ENCODE assay signal across 26 mouse cellular contexts in the genomic region with DNA sequence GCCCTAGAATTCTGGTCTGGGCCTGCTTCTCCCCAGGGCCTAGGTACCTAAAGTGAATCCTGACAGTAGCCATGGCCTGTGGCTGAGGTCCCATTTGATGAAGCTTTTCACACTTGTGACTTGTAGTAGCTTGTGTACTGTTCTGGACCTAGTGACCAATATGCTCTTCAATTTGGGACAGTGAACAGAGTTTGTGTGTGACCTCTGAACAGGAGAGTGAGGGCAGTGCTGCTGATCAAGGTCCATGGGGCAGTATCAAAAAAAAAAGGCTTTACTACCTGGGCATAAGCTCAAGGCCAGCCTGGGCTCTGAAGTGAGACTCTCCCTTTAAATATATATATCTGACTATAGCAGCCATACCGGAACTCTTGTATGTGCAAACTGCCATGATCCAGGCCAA. TPM values are rescaled to one million over a fixed set of nuclear protein-coding genes. Genes with fewer than 3 reads are reported as not detected.
DNase-seq lines count a peak whose midpoint lies in the region; ATAC-seq and TF ChIP-seq lines count a peak whose summit lies in the region.
"Had no signal": no experiment of that assay in that cellular context is flagged by ENCODE, and none has a peak within 500 bp of the region (broad histone marks: within the 10 kb centered on the region; RNA-seq: fewer than 3 reads in every experiment).

No protein-coding gene starts in this region.

- no peaks in the 10 kb centered on the region; the same call in 1 of the 2 replicates for H3K4me1 ChIP-seq in kidney, adult 2 months (ENCODE audit: control insufficient read depth, insufficient read depth, low read length)
- peaks cover 30% of the 10 kb centered on the region for H3K4me1 ChIP-seq in liver, adult 2 months (ENCODE audit: control insufficient read depth, insufficient read depth, low read length)
- no peaks in the 10 kb centered on the region for H3K4me1 ChIP-seq in liver, embryonic 11.5 days (replicated peaks; ENCODE audit: control insufficient read depth, insufficient read depth, low read length)
- no peaks in the 10 kb centered on the region for H3K4me1 ChIP-seq in liver, postnatal 0 days (ENCODE audit: insufficient read depth)

- H3K79me2 ChIP-seq in liver, adult 2 months (ENCODE audit: control insufficient read depth, insufficient read depth, low read length): no peaks in the 10 kb centered on the region

- no peak for ATAC-seq in liver, embryonic 11.5 days (replicated peaks; ENCODE audit: low FRiP score)
- 0 out of 2 replicates have a peak, but pooled peaks have one; percentile 40 for ATAC-seq in liver, postnatal 0 days
- ATAC-seq: activated CD4-positive, CD25-positive, alpha-beta regulatory T cell, adult 4 months; CD4-positive, CD25-positive, alpha-beta regulatory T cell, adult 4 months; Patski had no signal

- H3K4me2 ChIP-seq in liver, embryonic 11.5 days: no peak overlapping the region
- no peak overlapping the region for H3K4me2 ChIP-seq in liver, postnatal 0 days (ENCODE audit: low read depth, low read length)

- peak; percentile 43 for DNase-seq in kidney, adult 2 months
- DNase-seq in kidney, postnatal 36 days: no peak
- peak; percentile 94 for DNase-seq in liver, adult 2 months (ENCODE audit: extremely low read depth, low read depth, low spot score)
- no peak for DNase-seq in liver, embryonic 11.5 days (ENCODE audit: low spot score)
- no peak for DNase-seq in liver, postnatal 0 days
- no peak for DNase-seq in liver
- DNase-seq: adrenal gland, adult 2 months; adrenal gland, adult 8-10 months; adrenal gland, postnatal 10 days; adrenal gland, postnatal 14 days; adrenal gland, postnatal 25 days; adrenal gland, postnatal 36 days; B cell, adult 2 months; cerebellum, adult 11 months; cerebellum, adult 11-12 months; cerebellum, adult 18-20 months had no signal

- H3K9ac ChIP-seq in liver, adult 2 months (ENCODE audit: low read depth, low read length): no peak overlapping the region
- H3K9ac ChIP-seq in liver, embryonic 11.5 days (ENCODE audit: low read depth, low read length): no peak overlapping the region
- H3K9ac ChIP-seq in liver, postnatal 0 days (replicated peaks): no peak overlapping the region

- no peaks in the 10 kb centered on the region for H3K27me3 ChIP-seq in kidney, adult 2 months (replicated peaks; ENCODE audit: control insufficient read depth, insufficient read depth, low read length)
- H3K27me3 ChIP-seq in liver, adult 2 months (ENCODE audit: control insufficient read depth, insufficient read depth, low read length): no peaks in the 10 kb centered on the region
- H3K27me3 ChIP-seq in liver, embryonic 11.5 days (replicated peaks; ENCODE audit: control insufficient read depth, insufficient read depth, low read length): no peaks in the 10 kb centered on the region
- H3K27me3 ChIP-seq in liver, postnatal 0 days (ENCODE audit: insufficient read depth, low read length): no peaks in the 10 kb centered on the region
- H3K27me3 ChIP-seq: CH12.LX, Patski had no signal

- no peak for TF ChIP-seq POLR2A in kidney, adult 2 months (IDR thresholded peaks at IDR 0.05; ENCODE audit: low read depth, low read length)
- no peak for TF ChIP-seq POLR2A in liver, adult 2 months (IDR thresholded peaks at IDR 0.05; ENCODE audit: extremely low read depth, insufficient read depth, low read length)

- no peak overlapping the region for H3K27ac ChIP-seq in kidney, adult 2 months (ENCODE audit: insufficient read depth, low read depth, low read length)
- H3K27ac ChIP-seq in liver, adult 2 months (replicated peaks; ENCODE audit: insufficient read depth, low read depth, low read length): peak overlapping the region; percentile 75
- no peak overlapping the region for H3K27ac ChIP-seq in liver, embryonic 11.5 days (ENCODE audit: low read depth, low read length)
- H3K27ac ChIP-seq in liver, postnatal 0 days (ENCODE audit: low read depth): no peak overlapping the region

- peaks cover 9% of the 10 kb centered on the region for H3K36me3 ChIP-seq in kidney, adult 2 months (ENCODE audit: control insufficient read depth, insufficient read depth, low read length)
- peaks cover 47% of the 10 kb centered on the region for H3K36me3 ChIP-seq in liver, adult 2 months (ENCODE audit: control insufficient read depth, insufficient read depth, low read length)
- peaks cover 58% of the 10 kb centered on the region for H3K36me3 ChIP-seq in liver, embryonic 11.5 days (ENCODE audit: control insufficient read depth, insufficient read depth, low read length)
- H3K36me3 ChIP-seq in liver, postnatal 0 days (replicated peaks; ENCODE audit: insufficient read depth, low read length): peaks cover 94% of the 10 kb centered on the region

- 86% methylated on average over 1 of the region's 1 CpGs for WGBS in kidney, adult 2 months
- WGBS in liver, adult 2 months: 25% methylated on average over 1 of the region's 1 CpGs
- WGBS in liver, embryonic 11.5 days: 96% methylated on average over 1 of the region's 1 CpGs
- 90% methylated on average over 1 of the region's 1 CpGs for WGBS in liver, postnatal 0 days (ENCODE audit: insufficient replicate concordance)

- H3K9me3 ChIP-seq in liver, embryonic 11.5 days (ENCODE audit: control insufficient read depth, low read length): no peaks in the 10 kb centered on the region
- H3K9me3 ChIP-seq in liver, postnatal 0 days (ENCODE audit: low read length): no peaks in the 10 kb centered on the region
- H3K9me3 ChIP-seq: G1E had no signal

- no peak for TF ChIP-seq CTCF in kidney, adult 2 months (conservative IDR thresholded peaks at IDR 0.05; ENCODE audit: insufficient read depth, insufficient read length, low read depth, low read length)
- TF ChIP-seq CTCF in liver, adult 2 months (IDR thresholded peaks at IDR 0.05; ENCODE audit: low read depth, low read length): no peak
- TF ChIP-seq CTCF in liver, postnatal 0 days (IDR thresholded peaks at IDR 0.05; ENCODE audit: low read depth): no peak

- no peak overlapping the region for H3K4me3 ChIP-seq in kidney, adult 2 months (ENCODE audit: insufficient read depth, low read depth, low read length)
- no peak overlapping the region for H3K4me3 ChIP-seq in liver, adult 2 months (ENCODE audit: insufficient read depth, low read depth, low read length)
- no peak overlapping the region for H3K4me3 ChIP-seq in liver, embryonic 11.5 days (ENCODE audit: low read depth, low read length)
- no peak overlapping the region for H3K4me3 ChIP-seq in liver, postnatal 0 days (ENCODE audit: low read depth, low read length)

- no peak for TF ChIP-seq EP300 in liver, postnatal 0 days (IDR thresholded peaks at IDR 0.05; ENCODE audit: low read depth)

RNA-seq across cellular contexts. Expression of a gene that starts 7.9 kb away (rescaled TPM):
- polyA plus RNA-seq in kidney, adult 2 months (2012; rRNA removed): 14.7 and 15.2 TPM in 2 replicates
- total RNA-seq in liver, adult 2 months (2014; rRNA removed): 12.2 and 15.4 TPM in 2 replicates
- 11.0 and 11.2 TPM in 2 replicates for polyA plus RNA-seq in liver, adult 2 months (2012; rRNA removed)
- 20.0 and 23.4 TPM in 2 replicates for polyA plus RNA-seq in liver, embryonic 11.5 days (2014; fragmentation: Nextera tagmentation; extraction: Ambion mirVana)
- polyA plus RNA-seq in liver, postnatal 0 days (2015; fragmentation: Nextera tagmentation; extraction: Ambion mirVana): 3.3 and 4.5 TPM in 2 replicates

RNA-seq across cellular contexts. Expression of a gene that starts 17.7 kb away (rescaled TPM):
- polyA plus RNA-seq in kidney, adult 2 months (2012; rRNA removed): 15.2 and 15.7 TPM in 2 replicates
- not detected in 2 replicates for total RNA-seq in liver, adult 2 months (2014; rRNA removed)
- polyA plus RNA-seq in liver, adult 2 months (2012; rRNA removed): 1.3 and 2.4 TPM in 2 replicates
- polyA plus RNA-seq in liver, embryonic 11.5 days (2014; fragmentation: Nextera tagmentation; extraction: Ambion mirVana): 0.61 and 0.93 TPM in 2 replicates
- 13.6 and 14.9 TPM in 2 replicates for polyA plus RNA-seq in liver, postnatal 0 days (2015; fragmentation: Nextera tagmentation; extraction: Ambion mirVana)
- total RNA-seq: adrenal gland, postnatal 14 days; MEL had no signal

RNA-seq across cellular contexts. Expression of a gene that starts 17.8 kb away (rescaled TPM):
- polyA plus RNA-seq in kidney, adult 2 months (2012; rRNA removed): 93.6 and 105 TPM in 2 replicates
- total RNA-seq in liver, adult 2 months (2014; rRNA removed): 18.8 and 25.2 TPM in 2 replicates
- polyA plus RNA-seq in liver, adult 2 months (2012; rRNA removed): 31.0 and 40.9 TPM in 2 replicates
- polyA plus RNA-seq in liver, embryonic 11.5 days (2014; fragmentation: Nextera tagmentation; extraction: Ambion mirVana): 55.0 and 56.7 TPM in 2 replicates
- 17.1 and 17.8 TPM in 2 replicates for polyA plus RNA-seq in liver, postnatal 0 days (2015; fragmentation: Nextera tagmentation; extraction: Ambion mirVana)

RNA-seq across cellular contexts. Expression of a gene that starts 24.6 kb away (rescaled TPM):
- 0.27 and 0.30 TPM in 2 replicates for polyA plus RNA-seq in kidney, adult 2 months (2012; rRNA removed)
- not detected in 2 replicates for total RNA-seq in liver, adult 2 months (2014; rRNA removed)
- polyA plus RNA-seq in liver, adult 2 months (2012; rRNA removed): not detected in 2 replicates
- not detected in 2 replicates for polyA plus RNA-seq in liver, embryonic 11.5 days (2014; fragmentation: Nextera tagmentation; extraction: Ambion mirVana)
- polyA plus RNA-seq in liver, postnatal 0 days (2015; fragmentation: Nextera tagmentation; extraction: Ambion mirVana): 18.2 and 18.9 TPM in 2 replicates
- total RNA-seq: adrenal gland, adult 18-20 months; adrenal gland, adult 2 months; adrenal gland, adult 8-10 months; adrenal gland, postnatal 25 days; adrenal gland, postnatal 36 days; adrenal gland, postnatal 4 days; CH12.LX; MEL had no signal
- polyA plus RNA-seq: adrenal gland, adult 2 months; brain, embryonic 14.5 days; C2C12; CD4-positive, CD25-positive, alpha-beta regulatory T cell, adult 4 months; G1E; Patski had no signal

RNA-seq across cellular contexts. Expression of a gene that starts 59.1 kb away (rescaled TPM):
- polyA plus RNA-seq in kidney, adult 2 months (2012; rRNA removed): 0.72 and 1.1 TPM in 2 replicates
- total RNA-seq in liver, adult 2 months (2014; rRNA removed): not detected in 2 replicates
- not detected in 2 replicates for polyA plus RNA-seq in liver, adult 2 months (2012; rRNA removed)
- not detected in 2 replicates for polyA plus RNA-seq in liver, embryonic 11.5 days (2014; fragmentation: Nextera tagmentation; extraction: Ambion mirVana)
- polyA plus RNA-seq in liver, postnatal 0 days (2015; fragmentation: Nextera tagmentation; extraction: Ambion mirVana): 0.05 and 0.15 TPM in 2 replicates
- total RNA-seq: CH12.LX, MEL had no signal
- polyA plus RNA-seq: adrenal gland, adult 2 months; C2C12; CD4-positive, CD25-positive, alpha-beta regulatory T cell, adult 4 months; G1E had no signal

Comparison
In these comparisons a context has a peak if more than half of its experiments do, and no peak if none do; other contexts are left out.
1. DNase-seq: peak in kidney, adult 2 months (single experiment) and liver, adult 2 months (single experiment); none in kidney, postnatal 36 days (0 of 2), liver, embryonic 11.5 days (single experiment), liver, postnatal 0 days (single experiment) and liver (single experiment).